Mouse (Mus musculus) gastrocnemius, adult 2 months (tissue): ENCODE results near the gene Tpp1. TPM values are rescaled to one million over a fixed set of nuclear protein-coding genes. Genes with fewer than 3 reads are reported as not detected.
"Not testable (repeated sequence)": the region's sequence is repeated elsewhere in the genome, so short reads cannot be mapped to it uniquely, and the experiment has no call there.

Experiments used
- DNase-seq: peaks from one replicate; pipeline ENCODE4 v3.0.0; 2022
- H3K27ac ChIP-seq: fragments of 200-600 bp; 2 replicates; pipeline ENCODE4 v1.8.1; 2022; ENCODE audit warnings: mild to moderate bottlenecking
- H3K4me3 ChIP-seq: fragments of 200-600 bp; 2 replicates; pipeline ENCODE4 v1.8.1; 2022; ENCODE audit warnings: mild to moderate bottlenecking, moderate library complexity
- CTCF ChIP-seq: fragments of 200-600 bp; IDR thresholded peaks from 2 replicates; pipeline ENCODE4 v1.8.1; 2022; ENCODE audit warnings: antibody characterized with exemption, mild to moderate bottlenecking, moderate library complexity
- intact Hi-C: fragments of 180-260 bp; cut with DNase I; formaldehyde crosslinking; loops from one replicate; pipeline ENCODE4 v1.15.1; 2025
- total RNA-seq, 2 experiments: library from RNA; stranded (reverse); gene quantifications; 2 replicates each; pipeline ENCODE4 v1.2.3; 2021

The Tpp1 gene
- total RNA-seq, 2 experiments from 2014 or later, result 42.3 to 45.8 TPM

GRCm38 (mm10) chr7:105747776-105748175 lies 4.3 kb downstream of the Tpp1 start:
- H3K27ac ChIP-seq, result no peak overlapping the region
- no peak for TF ChIP-seq CTCF
- intact Hi-C loops, result no loop called here
- DNase-seq, result no peak
- no peak overlapping the region for H3K4me3 ChIP-seq

- peak; percentile 44 for TF ChIP-seq CTCF
- intact Hi-C loops, result no loop called here
Observed at GRCm38 (mm10) chr7:105743926-105744590, 8.0 kb downstream of the Tpp1 start, which contains the start of gene Taf10. Taf10 (minus strand) TSS chr7:105744361.

GRCm38 (mm10) chr7:105743246-105743925 lies 8.6 kb downstream of the Tpp1 start:
- DNase-seq, intact Hi-C loops: not testable (repeated sequence)
- Histone ChIP-seq H3K27ac (peak overlapping the region; percentile 90), H3K4me3 (peak overlapping the region; percentile 90)

More at GRCm38 (mm10) chr7:105743926-105744590, 8.0 kb downstream of the Tpp1 start, which contains the start of gene Taf10:
- H3K27ac ChIP-seq, result peak within 1 kb of the TSS; percentile 90
- H3K4me3 ChIP-seq, result peak within 1 kb of the TSS; percentile 90
- peak; percentile 90 for DNase-seq

GRCm38 (mm10) chr7:105742539-105743215 lies 9.4 kb downstream of the Tpp1 start:
- H3K27ac ChIP-seq, DNase-seq, intact Hi-C loops: not testable (repeated sequence)
- peak overlapping the region; percentile 90; the same call in 1 of the 2 replicates for H3K4me3 ChIP-seq

- intact Hi-C loops, result no loop called here
- H3K4me3 ChIP-seq, result no peak overlapping the region
- TF ChIP-seq CTCF, result no peak
- no peak overlapping the region for H3K27ac ChIP-seq
- no peak for DNase-seq
Observed at GRCm38 (mm10) chr7:105741978-105742377, 10.1 kb downstream of the Tpp1 start.

- no peak for DNase-seq
- no peak for TF ChIP-seq CTCF
- intact Hi-C loops, result no loop called here
- no peak overlapping the region for H3K4me3 ChIP-seq
- H3K27ac ChIP-seq, result no peak overlapping the region
Observed at GRCm38 (mm10) chr7:105740851-105741250, 11.2 kb downstream of the Tpp1 start.

GRCm38 (mm10) chr7:105740089-105740795 lies 11.8 kb downstream of the Tpp1 start:
- no peak overlapping the region for H3K4me3 ChIP-seq
- intact Hi-C loops, result no loop called here
- DNase-seq, result no peak
- peak overlapping the region; percentile 99 for H3K27ac ChIP-seq
- no peak for TF ChIP-seq CTCF

GRCm38 (mm10) chr7:105738948-105739347 lies 13.1 kb downstream of the Tpp1 start:
- DNase-seq, result peak; percentile 68
- intact Hi-C loops, result loop anchor here (5.0 to 10.0 kb wide), 2 partner anchors 97 to 184 kb away; partner anchors contain the start of genes Arfip2, Gm45799, Smpd1 and Timm10b
- H3K27ac ChIP-seq, result peak overlapping the region; percentile 99
- TF ChIP-seq CTCF, result no peak
- peak overlapping the region; percentile 77 for H3K4me3 ChIP-seq

GRCm38 (mm10) chr7:105738286-105738685 lies 13.7 kb downstream of the Tpp1 start:
- intact Hi-C loops, result loop anchor here (5.0 to 10.0 kb wide), 2 partner anchors 96 to 183 kb away; partner anchors contain the start of genes Arfip2, Gm45799, Smpd1 and Timm10b
- peak overlapping the region; percentile 77 for H3K4me3 ChIP-seq
- no peak for TF ChIP-seq CTCF
- peak overlapping the region; percentile 99 for H3K27ac ChIP-seq
- DNase-seq, result no peak

GRCm38 (mm10) chr7:105737648-105738047 lies 14.4 kb downstream of the Tpp1 start:
- intact Hi-C loops, result loop anchor here (2.0 to 10.0 kb wide), 3 partner anchors 73 to 183 kb away; partner anchors contain the start of genes Arfip2, Gm45799, Mrpl17 and Smpd1
- no peak for TF ChIP-seq CTCF
- Histone ChIP-seq H3K4me3 (peak overlapping the region; percentile 77), H3K27ac (peak overlapping the region; percentile 99)
- no peak for DNase-seq

GRCm38 (mm10) chr7:105736911-105737521 lies 15.0 kb downstream of the Tpp1 start, which contains the start of gene Rrp8:
Rrp8 (minus strand) TSS chr7:105737385.
- intact Hi-C loops, result loop anchor here (2.0 to 10.0 kb wide), 3 partner anchors 74 to 182 kb away; partner anchors contain the start of genes Arfip2, Gm45799, Mrpl17 and Smpd1
- Histone ChIP-seq H3K4me3 (peak within 1 kb of the TSS; percentile 77), H3K27ac (peak within 1 kb of the TSS; percentile 99)
- DNase-seq, result peak; percentile 57
- TF ChIP-seq CTCF, result no peak
